Mouse (Mus musculus) midbrain, embryonic 15.5 days (tissue): ENCODE measurements at regions not wholly inside any gene's neighbourhood (a gene's known extent, or its start where the extent isn't known, plus 50 kb on each side); places are given as distances from the start of the nearest gene placed in this dataset.

Experiments used
- ATAC-seq: fragments of 200-750 bp; cut with Nextera tagmentation; replicated peaks from 2 replicates; pipeline ENCODE4 v1.8.0; 2017; ENCODE audit warnings: moderate TSS enrichment
- H3K27ac ChIP-seq: fragments of 300-500 bp; sonication (generic); 2 replicates; pipeline ENCODE4 v1.5.1; 2015; ENCODE audit warnings: mild to moderate bottlenecking, inconsistent platforms
- H3K27me3 ChIP-seq: fragments of 300-500 bp; sonication (generic); replicated peaks from 2 replicates; pipeline ENCODE4 v1.6.1; 2015; ENCODE audit warnings: inconsistent platforms
- H3K36me3 ChIP-seq: fragments of 300-500 bp; sonication (generic); replicated peaks from 2 replicates; pipeline ENCODE4 v1.6.1; 2015; ENCODE audit warnings: inconsistent platforms
- H3K4me1 ChIP-seq: fragments of 300-500 bp; sonication (generic); 2 replicates; pipeline ENCODE4 v1.6.1; 2015; ENCODE audit warnings: inconsistent platforms
- H3K4me2 ChIP-seq: fragments of 300-500 bp; sonication (generic); 2 replicates; pipeline ENCODE4 v1.6.1; 2015; ENCODE audit warnings: inconsistent platforms, mild to moderate bottlenecking, moderate library complexity
- H3K4me3 ChIP-seq: fragments of 300-500 bp; sonication (generic); 2 replicates; pipeline ENCODE4 v1.5.1; 2015; ENCODE audit warnings: mild to moderate bottlenecking, inconsistent platforms
- H3K9ac ChIP-seq: fragments of 300-500 bp; sonication (generic); 2 replicates; pipeline ENCODE4 v1.6.1; 2015; ENCODE audit warnings: mild to moderate bottlenecking, inconsistent platforms
- H3K9me3 ChIP-seq: fragments of 300-500 bp; sonication (generic); 2 replicates; pipeline ENCODE4 v1.6.1; 2016; ENCODE audit warnings: inconsistent platforms
- WGBS: fragments of 180-500 bp; shearing (Covaris S2); methylation state at CpG from one replicate; pipeline ENCODE4 v1.1.7; 2015; ENCODE audit warnings: mixed read lengths; 5-methylcytosine and 5-hydroxymethylcytosine counted together

- H3K27ac ChIP-seq: no peak overlapping the region
- no peaks in the 10 kb centered on the region for H3K9me3 ChIP-seq
- H3K9ac ChIP-seq: no peak overlapping the region
- no peaks in the 10 kb centered on the region for H3K27me3 ChIP-seq
- H3K4me3 ChIP-seq: no peak overlapping the region
- no peaks in the 10 kb centered on the region for H3K36me3 ChIP-seq
- WGBS: 83% methylated on average over 8 of the region's 8 CpGs
- no peak for ATAC-seq
- H3K4me2 ChIP-seq: no peak overlapping the region
- H3K4me1 ChIP-seq: peaks cover 33% of the 10 kb centered on the region
Observed at GRCm38 (mm10) chr3:101524905-101525304, 79.6 kb downstream of the Atp1a1 start.

GRCm38 (mm10) chr3:101524444-101524843 lies 80.0 kb downstream of the Atp1a1 start:
- ATAC-seq: no peak
- peaks cover 32% of the 10 kb centered on the region for H3K4me1 ChIP-seq
- H3K4me2 ChIP-seq: no peak overlapping the region
- H3K27me3 ChIP-seq: no peaks in the 10 kb centered on the region
- no peak overlapping the region for H3K4me3 ChIP-seq
- H3K9me3 ChIP-seq: no peaks in the 10 kb centered on the region
- no peak overlapping the region for H3K9ac ChIP-seq
- no peak overlapping the region for H3K27ac ChIP-seq
- no peaks in the 10 kb centered on the region for H3K36me3 ChIP-seq
- WGBS: 73% methylated on average over 6 of the region's 6 CpGs

GRCm38 (mm10) chr3:101523239-101523638 lies 81.2 kb downstream of the Atp1a1 start:
- Histone ChIP-seq H3K27ac (0 out of 2 replicates have a peak overlapping the region, but pooled peaks have one; percentile 4), H3K4me2 (no peak overlapping the region), H3K36me3 (no peaks in the 10 kb centered on the region), H3K4me3 (no peak overlapping the region), H3K4me1 (peaks cover 20% of the 10 kb centered on the region), H3K9ac (no peak overlapping the region), H3K27me3 (no peaks in the 10 kb centered on the region), H3K9me3 (no peaks in the 10 kb centered on the region)
- ATAC-seq: peak; percentile 70
- WGBS: 33% methylated on average over 5 of the region's 5 CpGs

GRCm38 (mm10) chr3:101522246-101522920 lies 82.1 kb downstream of the Atp1a1 start:
- ATAC-seq: peak; percentile 68; the same call in 1 of the 2 replicates

GRCm38 (mm10) chr3:101521155-101521554 lies 83.3 kb downstream of the Atp1a1 start:
- 84% methylated on average over 5 of the region's 5 CpGs for WGBS
- ATAC-seq: no peak
- H3K27me3 ChIP-seq: no peaks in the 10 kb centered on the region
- no peak overlapping the region for H3K9ac ChIP-seq
- no peaks in the 10 kb centered on the region for H3K36me3 ChIP-seq
- peaks cover 28% of the 10 kb centered on the region for H3K4me1 ChIP-seq
- H3K27ac ChIP-seq: no peak overlapping the region
- H3K4me3 ChIP-seq: no peak overlapping the region
- no peaks in the 10 kb centered on the region for H3K9me3 ChIP-seq
- no peak overlapping the region for H3K4me2 ChIP-seq

More at GRCm38 (mm10) chr3:101522246-101522920, 82.1 kb downstream of the Atp1a1 start:
- Histone ChIP-seq H3K4me3 (no peak overlapping the region), H3K4me2 (no peak overlapping the region), H3K27me3 (no peaks in the 10 kb centered on the region), H3K9me3 (no peaks in the 10 kb centered on the region), H3K36me3 (no peaks in the 10 kb centered on the region), H3K9ac (no peak overlapping the region), H3K4me1 (peaks cover 19% of the 10 kb centered on the region), H3K27ac (0 out of 2 replicates have a peak overlapping the region, but pooled peaks have one; percentile 13)
- whole genome bisulfite sequencing: 54% methylated on average over 9 of the region's 9 CpGs

GRCm38 (mm10) chr3:101520115-101520514 lies 84.4 kb downstream of the Atp1a1 start:
- Histone ChIP-seq H3K4me2 (no peak overlapping the region), H3K27ac (no peak overlapping the region), H3K4me3 (no peak overlapping the region), H3K36me3 (no peaks in the 10 kb centered on the region), H3K27me3 (no peaks in the 10 kb centered on the region), H3K4me1 (peaks cover 28% of the 10 kb centered on the region), H3K9me3 (no peaks in the 10 kb centered on the region), H3K9ac (no peak overlapping the region)
- ATAC-seq: no peak
- WGBS: 77% methylated on average over 6 of the region's 6 CpGs

DNA sequence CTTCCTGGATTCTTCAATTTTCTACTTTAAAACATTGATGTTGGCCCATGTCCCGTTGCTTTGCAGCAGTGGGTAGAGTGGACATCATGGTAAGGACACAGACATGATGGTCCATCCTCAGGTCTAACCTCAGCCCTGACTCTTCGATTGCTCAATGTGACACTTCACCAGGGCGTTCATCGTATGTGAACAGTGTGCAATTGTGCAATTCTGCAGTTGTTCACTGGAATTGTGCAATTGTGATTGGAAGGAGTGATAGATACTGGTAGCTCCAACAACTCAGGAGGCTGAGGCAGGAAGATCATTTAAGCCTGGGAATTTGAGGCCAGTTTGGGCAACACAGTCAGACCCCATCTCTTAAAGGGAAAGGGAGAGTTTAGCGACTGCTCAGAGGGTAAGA lies 84.9 kb downstream of the Atp1a1 start:
- no peaks in the 10 kb centered on the region for H3K27me3 ChIP-seq
- H3K27ac ChIP-seq: no peak overlapping the region
- no peak overlapping the region for H3K4me3 ChIP-seq
- H3K9me3 ChIP-seq: no peaks in the 10 kb centered on the region
- peaks cover 28% of the 10 kb centered on the region for H3K4me1 ChIP-seq
- H3K9ac ChIP-seq: no peak overlapping the region
- no peak overlapping the region for H3K4me2 ChIP-seq
- no peak for ATAC-seq
- H3K36me3 ChIP-seq: no peaks in the 10 kb centered on the region
- 92% methylated on average over 5 of the region's 5 CpGs for WGBS

DNA sequence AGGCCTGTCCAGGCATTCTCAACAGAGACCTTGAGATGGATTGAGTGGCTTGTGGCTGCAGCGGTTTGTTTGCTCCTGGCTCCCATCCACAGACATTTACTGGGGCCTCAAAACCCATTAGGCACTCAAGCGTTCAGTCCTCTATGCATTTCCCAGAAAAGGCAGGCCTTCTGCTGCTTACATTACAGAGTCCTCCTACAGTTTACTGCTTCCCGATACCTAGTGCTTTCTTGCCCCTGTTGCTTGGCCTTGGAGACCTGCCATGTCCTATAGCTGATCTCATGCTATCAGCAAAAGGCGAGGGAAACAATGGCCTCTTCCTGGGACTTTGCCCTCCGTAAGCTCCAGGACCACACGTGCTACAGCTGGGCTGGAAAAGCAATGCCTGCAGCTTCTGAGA lies 85.7 kb downstream of the Atp1a1 start:
- Histone ChIP-seq H3K4me3 (no peak overlapping the region), H3K4me2 (no peak overlapping the region), H3K27me3 (no peaks in the 10 kb centered on the region), H3K4me1 (peaks cover 32% of the 10 kb centered on the region), H3K9me3 (no peaks in the 10 kb centered on the region), H3K36me3 (no peaks in the 10 kb centered on the region), H3K27ac (no peak overlapping the region), H3K9ac (no peak overlapping the region)
- ATAC-seq: no peak
- 43% methylated on average over 6 of the region's 6 CpGs for WGBS

- peaks cover 25% of the 10 kb centered on the region for H3K4me1 ChIP-seq
- H3K27me3 ChIP-seq: no peaks in the 10 kb centered on the region
- H3K27ac ChIP-seq: no peak overlapping the region
- H3K4me2 ChIP-seq: no peak overlapping the region
- no peak overlapping the region for H3K4me3 ChIP-seq
- H3K9me3 ChIP-seq: no peaks in the 10 kb centered on the region
- H3K36me3 ChIP-seq: no peaks in the 10 kb centered on the region
- no peak overlapping the region for H3K9ac ChIP-seq
- no peak for ATAC-seq
- WGBS: 83% methylated on average over 6 of the region's 6 CpGs
Observed at GRCm38 (mm10) chr3:101517547-101517946, 86.9 kb downstream of the Atp1a1 start.

- Histone ChIP-seq H3K9me3 (no peaks in the 10 kb centered on the region), H3K36me3 (no peaks in the 10 kb centered on the region), H3K4me1 (peaks cover 19% of the 10 kb centered on the region), H3K4me3 (no peak overlapping the region), H3K4me2 (no peak overlapping the region), H3K27me3 (no peaks in the 10 kb centered on the region), H3K27ac (0 out of 2 replicates have a peak overlapping the region, but pooled peaks have one; percentile 5), H3K9ac (no peak overlapping the region)
- ATAC-seq: peak; percentile 55; the same call in 1 of the 2 replicates
- 41% methylated on average over 15 of the region's 15 CpGs for WGBS
Observed at GRCm38 (mm10) chr3:101516781-101517499, 87.5 kb downstream of the Atp1a1 start.

- Histone ChIP-seq H3K4me3 (no peak overlapping the region), H3K4me2 (no peak overlapping the region), H3K4me1 (peaks cover 19% of the 10 kb centered on the region), H3K9me3 (no peaks in the 10 kb centered on the region), H3K27me3 (no peaks in the 10 kb centered on the region), H3K27ac (no peak overlapping the region), H3K9ac (no peak overlapping the region), H3K36me3 (no peaks in the 10 kb centered on the region)
- WGBS: 92% methylated on average over 7 of the region's 7 CpGs
- no peak for ATAC-seq
Observed at GRCm38 (mm10) chr3:101515566-101515965, 88.9 kb downstream of the Atp1a1 start.

DNA sequence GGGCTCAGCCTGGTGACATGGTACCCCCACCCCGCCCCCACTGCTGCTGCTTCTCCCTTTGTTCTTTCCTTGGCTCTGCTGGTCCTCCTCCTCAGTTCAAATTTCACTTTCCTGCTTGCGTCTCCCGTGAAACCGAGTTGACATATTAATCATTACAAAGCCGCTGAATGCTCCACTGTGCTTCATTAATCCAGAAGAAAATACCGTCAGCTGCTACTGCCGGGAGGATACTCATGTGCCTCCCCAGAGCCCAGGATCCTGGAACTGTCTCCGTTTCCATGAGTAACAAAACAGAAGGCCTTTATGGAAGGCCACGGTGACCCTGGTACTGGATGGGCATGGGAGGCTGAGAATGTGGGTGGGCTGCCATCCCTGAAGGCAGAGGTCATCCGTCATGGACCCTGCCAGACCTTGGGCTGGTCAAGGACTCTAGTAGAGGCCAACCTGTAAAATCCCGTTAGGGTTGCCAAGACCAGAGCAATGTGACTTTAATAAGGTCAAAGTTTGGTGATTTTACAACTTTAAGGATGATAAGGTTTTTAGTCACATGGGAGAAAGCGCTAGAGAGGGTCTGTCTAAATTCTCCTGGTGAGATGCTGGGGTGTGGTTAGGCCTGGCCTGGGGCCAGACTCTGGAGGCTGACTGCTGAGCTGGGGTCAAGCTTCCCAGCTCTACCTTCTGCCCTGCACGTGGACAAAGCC lies 90.7 kb downstream of the Atp1a1 start:
- no peaks in the 10 kb centered on the region for H3K27me3 ChIP-seq
- H3K4me3 ChIP-seq: no peak overlapping the region
- H3K36me3 ChIP-seq: no peaks in the 10 kb centered on the region
- WGBS: 34% methylated on average over 13 of the region's 13 CpGs
- H3K4me2 ChIP-seq: no peak overlapping the region
- ATAC-seq: no peak
- H3K27ac ChIP-seq: no peak overlapping the region
- H3K9ac ChIP-seq: no peak overlapping the region
- H3K4me1 ChIP-seq: peaks cover 19% of the 10 kb centered on the region
- H3K9me3 ChIP-seq: no peaks in the 10 kb centered on the region
